8 mouse cellular contexts compared by ENCODE assay signal in genomic region chr10:7578002-7578401, GRCm38 (mm10). TPM values are rescaled to one million over a fixed set of nuclear protein-coding genes. Genes with fewer than 3 reads are reported as not detected.
A peak's percentile ranks its signal among the peaks of the same experiment; 100 is the strongest.
DNase-seq lines count a peak whose midpoint lies in the region; ATAC-seq lines count a peak whose summit lies in the region.

No protein-coding gene starts in this region.

- H3K9me3 ChIP-seq in forebrain, embryonic 11.5 days (ENCODE audit: control insufficient read depth, low read length) = no peaks in the 10 kb centered on the region
- no peaks in the 10 kb centered on the region for H3K9me3 ChIP-seq in midbrain, embryonic 11.5 days (ENCODE audit: control insufficient read depth, low read length)

- intact Hi-C loops in gastrocnemius, postnatal 36 days (cut with DNase I) = no loop called here

- no peaks in the 10 kb centered on the region for H3K4me1 ChIP-seq in forebrain, embryonic 11.5 days (replicated peaks; ENCODE audit: control insufficient read depth, insufficient read depth, low read length)
- H3K4me1 ChIP-seq in midbrain, embryonic 11.5 days (ENCODE audit: control insufficient read depth, insufficient read depth, low read length) = 0 out of 2 replicates have a peak, but pooled peaks cover 2% of the 10 kb centered on the region

- H3K4me2 ChIP-seq in forebrain, embryonic 11.5 days (ENCODE audit: low read depth, low read length, severe bottlenecking) = no peak overlapping the region
- no peak overlapping the region for H3K4me2 ChIP-seq in midbrain, embryonic 11.5 days

- H3K9ac ChIP-seq in forebrain, embryonic 11.5 days (ENCODE audit: low read length) = no peak overlapping the region
- no peak overlapping the region for H3K9ac ChIP-seq in midbrain, embryonic 11.5 days (ENCODE audit: low read length)

- no peak overlapping the region for H3K4me3 ChIP-seq in forebrain, embryonic 11.5 days (ENCODE audit: low read depth, low read length)
- no peak overlapping the region for H3K4me3 ChIP-seq in midbrain, embryonic 11.5 days (ENCODE audit: low read depth, low read length)

- no peak overlapping the region for H3K27ac ChIP-seq in forebrain, embryonic 11.5 days (ENCODE audit: low read depth, low read length)
- H3K27ac ChIP-seq in midbrain, embryonic 11.5 days (ENCODE audit: low read depth, low read length) = no peak overlapping the region

- no peaks in the 10 kb centered on the region for H3K27me3 ChIP-seq in forebrain, embryonic 11.5 days (ENCODE audit: control insufficient read depth, insufficient read depth, low read length)
- H3K27me3 ChIP-seq in midbrain, embryonic 11.5 days (ENCODE audit: control insufficient read depth, insufficient read depth, low read length) = no peaks in the 10 kb centered on the region

- no peaks in the 10 kb centered on the region for H3K36me3 ChIP-seq in forebrain, embryonic 11.5 days (ENCODE audit: control insufficient read depth, insufficient read depth, low read length)
- no peaks in the 10 kb centered on the region for H3K36me3 ChIP-seq in midbrain, embryonic 11.5 days (ENCODE audit: control insufficient read depth, insufficient read depth, low read length)

- peak; percentile 33; the same call in 1 of the 2 replicates for ATAC-seq in granulocyte monocyte progenitor cell, adult 5-6 weeks (replicated peaks; ENCODE audit: poor library complexity, severe bottlenecking)
- ATAC-seq in forebrain, embryonic 11.5 days (replicated peaks; ENCODE audit: low FRiP score) = no peak
- ATAC-seq in midbrain, embryonic 11.5 days (ENCODE audit: low FRiP score) = no peak

- DNase-seq in gastrocnemius, adult 18-20 months (ENCODE audit: low spot score) = peak; percentile 20
- DNase-seq in gastrocnemius, postnatal 36 days = no peak
- DNase-seq in right cerebral cortex, postnatal 10 days (ENCODE audit: low spot score in 2 of 2) = peak; percentile 48 to 51
- no peak for DNase-seq in right cerebral cortex, postnatal 36 days (ENCODE audit: low spot score in 2 of 2)
- peak; percentile 25 for DNase-seq in retina, postnatal 1 day
- no peak for DNase-seq in forebrain, embryonic 11.5 days (ENCODE audit: low spot score)
- no peak for DNase-seq in midbrain, embryonic 11.5 days (ENCODE audit: low spot score, missing footprints)

RNA-seq across cellular contexts. Expression of gene Lrp11, which starts 11.6 kb away (rescaled TPM):
- 1 to 10 TPM; 1.6 to 1.7 TPM for total RNA-seq in gastrocnemius, adult 18-20 months (2021)
- 1 to 10 TPM; 1.9 to 2.2 TPM for total RNA-seq in gastrocnemius, postnatal 36 days (2021)
- total RNA-seq in granulocyte monocyte progenitor cell, adult 5-6 weeks (2014; fragmentation: Nextera tagmentation) = 0.45 and 1.2 TPM in 2 replicates
- total RNA-seq in granulocyte monocyte progenitor cell, adult 5-6 weeks (2017) = 0.57 and 0.82 TPM in 2 replicates
- 14.7 and 18.5 TPM in 2 replicates for polyA plus RNA-seq in forebrain, embryonic 11.5 days (2014; fragmentation: Nextera tagmentation; extraction: Ambion mirVana)
- polyA plus RNA-seq in midbrain, embryonic 11.5 days (2014; fragmentation: Nextera tagmentation; extraction: Ambion mirVana) = 11.1 and 13.3 TPM in 2 replicates

Comparison
In these comparisons a context has a peak if more than half of its experiments do, and no peak if none do; other contexts are left out.
1. DNase-seq: peak in gastrocnemius, adult 18-20 months (single experiment), right cerebral cortex, postnatal 10 days (2 of 2) and retina, postnatal 1 day (single experiment); none in gastrocnemius, postnatal 36 days (0 of 2), right cerebral cortex, postnatal 36 days (0 of 2), forebrain, embryonic 11.5 days (single experiment) and midbrain, embryonic 11.5 days (single experiment).